Mouse (Mus musculus): Measurements from ENCODE around the gene Dhrs1. TPM values are rescaled to one million over a fixed set of nuclear protein-coding genes. Genes with fewer than 3 reads are reported as not detected.

Dhrs1 gene
- 10 to 100 TPM; 29.5 to 32.1 TPM for total RNA-seq (2021)
- long read RNA-seq, experiment 1, transcript Dhrs1-201 (9 exons, 1,477 nt), result major isoform, 22 of 23 reads
- long read RNA-seq, experiment 1, partial matches to known transcripts, result 0 of 23 reads
- long read RNA-seq, experiment 1, other reads (novel, unspliced or antisense), result 1 of 23 reads
- long read RNA-seq, experiment 2, transcript Dhrs1-201 (9 exons, 1,477 nt), result major isoform, 22 of 24 reads
- long read RNA-seq, experiment 2, partial matches to known transcripts, result 1 of 24 reads
- long read RNA-seq, experiment 2, other reads (novel, unspliced or antisense), result 1 of 24 reads

- DNase-seq (ENCODE audit: low spot score), result peak; percentile 85
These were observed at the start of gene Dhrs1, which contains the start of gene Nop9 for GRCm38 (mm10) chr14:55745180-55745860. Gene Dhrs1 (minus strand): TSS chr14:55745690. Gene Nop9 (plus strand): TSS chr14:55745693.

GRCm38 (mm10) chr14:55793946-55794345 lies 48.5 kb upstream of the Dhrs1 start:
- no peak for DNase-seq (ENCODE audit: low spot score)

- DNase-seq (ENCODE audit: low spot score), result peak; percentile 0
These were observed 48.0 kb upstream of the Dhrs1 start for GRCm38 (mm10) chr14:55793461-55793860.

GRCm38 (mm10) chr14:55788256-55789050 lies 43.0 kb upstream of the Dhrs1 start, which contains the start of gene Ripk3:
Gene Ripk3 (minus strand): TSS chr14:55788865.
- DNase-seq (ENCODE audit: low spot score), result peak; percentile 22

GRCm38 (mm10) chr14:55787731-55788130 lies 42.2 kb upstream of the Dhrs1 start:
- DNase-seq (ENCODE audit: low spot score), result peak; percentile 0

- peak; percentile 1 for DNase-seq (ENCODE audit: low spot score)
These were observed 39.7 kb upstream of the Dhrs1 start for GRCm38 (mm10) chr14:55785195-55785594.

GRCm38 (mm10) chr14:55783958-55784235 lies 38.4 kb upstream of the Dhrs1 start, which contains the start of gene Adcy4:
Gene Adcy4 (minus strand): TSS chr14:55784095.
- peak; percentile 5 for DNase-seq (ENCODE audit: low spot score)

- DNase-seq (ENCODE audit: low spot score), result peak; percentile 63
These were observed 37.9 kb upstream of the Dhrs1 start for GRCm38 (mm10) chr14:55783171-55783957.

GRCm38 (mm10) chr14:55782361-55782960 lies 37.0 kb upstream of the Dhrs1 start:
- DNase-seq (ENCODE audit: low spot score), result no peak

- peak; percentile 70 for DNase-seq (ENCODE audit: low spot score)
These were observed 35.8 kb upstream of the Dhrs1 start for GRCm38 (mm10) chr14:55781310-55781709.

- no peak for DNase-seq (ENCODE audit: low spot score)
These were observed 35.2 kb upstream of the Dhrs1 start for GRCm38 (mm10) chr14:55780736-55781135.

- DNase-seq (ENCODE audit: low spot score), result no peak
These were observed 34.2 kb upstream of the Dhrs1 start for GRCm38 (mm10) chr14:55779656-55780055.

GRCm38 (mm10) chr14:55778686-55779085 lies 33.2 kb upstream of the Dhrs1 start:
- no peak for DNase-seq (ENCODE audit: low spot score)

GRCm38 (mm10) chr14:55777806-55778205 lies 32.3 kb upstream of the Dhrs1 start:
- no peak for DNase-seq (ENCODE audit: low spot score)

- DNase-seq (ENCODE audit: low spot score), result no peak
These were observed 31.7 kb upstream of the Dhrs1 start for GRCm38 (mm10) chr14:55777176-55777575.

- DNase-seq (ENCODE audit: low spot score), result no peak
These were observed 31.2 kb upstream of the Dhrs1 start for GRCm38 (mm10) chr14:55776711-55777110.

- no peak for DNase-seq (ENCODE audit: low spot score)
These were observed 23.7 kb upstream of the Dhrs1 start for GRCm38 (mm10) chr14:55769087-55769703.

GRCm38 (mm10) chr14:55768555-55768954 lies 23.1 kb upstream of the Dhrs1 start:
- no peak for DNase-seq (ENCODE audit: low spot score)

- DNase-seq (ENCODE audit: low spot score), result no peak
These were observed 22.3 kb upstream of the Dhrs1 start for GRCm38 (mm10) chr14:55767519-55768414.

Measured in gastrocnemius, adult 18-20 months (tissue).